Mouse (Mus musculus) kidney, adult 2 months (tissue): ENCODE results near the gene Wdr61. TPM values are rescaled to one million over a fixed set of nuclear protein-coding genes. Genes with fewer than 3 reads are reported as not detected.
A peak's percentile ranks its signal among the peaks of the same experiment; 100 is the strongest.

Experiments
- DNase-seq: peaks from one replicate; pipeline ENCODE4 v3.0.0; 2021
- H3K27ac ChIP-seq: fragments of 200-500 bp; 2 replicates; pipeline ENCODE4 v1.5.1; 2012; ENCODE audit warnings: low read depth, low read length, control low read depth, inconsistent platforms; ENCODE audit not compliant: insufficient read depth
- H3K27me3 ChIP-seq: fragments of 200-500 bp; replicated peaks from 2 replicates; pipeline ENCODE4 v1.6.1; 2012; ENCODE audit warnings: mild to moderate bottlenecking, moderate library complexity, low read length, inconsistent platforms; ENCODE audit not compliant: control insufficient read depth, insufficient read depth
- H3K36me3 ChIP-seq: fragments of 200-500 bp; 2 replicates; pipeline ENCODE4 v1.6.1; 2012; ENCODE audit warnings: mild to moderate bottlenecking, moderate library complexity, low read length, inconsistent platforms; ENCODE audit not compliant: control insufficient read depth, insufficient read depth
- H3K4me1 ChIP-seq: fragments of 200-500 bp; 2 replicates; pipeline ENCODE4 v1.6.1; 2011; ENCODE audit warnings: low read length; ENCODE audit not compliant: control insufficient read depth, insufficient read depth
- H3K4me3 ChIP-seq: fragments of 200-500 bp; 2 replicates; pipeline ENCODE4 v1.5.1; 2011; ENCODE audit warnings: mild to moderate bottlenecking, low read depth, low read length, control low read depth; ENCODE audit not compliant: insufficient read depth
- CTCF ChIP-seq: fragments of 200-500 bp; conservative IDR thresholded peaks from 2 replicates; pipeline ENCODE4 v1.5.1; 2011; ENCODE audit warnings: low read depth, mild to moderate bottlenecking, control low read depth, low read length, moderate library complexity, mixed read lengths; ENCODE audit not compliant: insufficient read depth, insufficient read length
- POLR2A ChIP-seq: fragments of 200-500 bp; IDR thresholded peaks from one replicate; pipeline ENCODE4 v1.6.1; 2011; ENCODE audit warnings: low read depth, low read length, control low read depth
- WGBS: fragments of 180-500 bp; shearing (Covaris S2); methylation state at CpG from one replicate; pipeline ENCODE4 v1.1.7; 2018; 5-methylcytosine and 5-hydroxymethylcytosine counted together
- polyA plus RNA-seq: library from polyadenylated mRNA; depleted of rRNA; stranded (reverse); fragments of >200 nt; gene quantifications from 2 replicates; pipeline ENCODE4 v1.2.3, GENCODE M21; 2012

Gene Wdr61
- polyA plus RNA-seq, 1 experiment = 51.9 TPM

DNA sequence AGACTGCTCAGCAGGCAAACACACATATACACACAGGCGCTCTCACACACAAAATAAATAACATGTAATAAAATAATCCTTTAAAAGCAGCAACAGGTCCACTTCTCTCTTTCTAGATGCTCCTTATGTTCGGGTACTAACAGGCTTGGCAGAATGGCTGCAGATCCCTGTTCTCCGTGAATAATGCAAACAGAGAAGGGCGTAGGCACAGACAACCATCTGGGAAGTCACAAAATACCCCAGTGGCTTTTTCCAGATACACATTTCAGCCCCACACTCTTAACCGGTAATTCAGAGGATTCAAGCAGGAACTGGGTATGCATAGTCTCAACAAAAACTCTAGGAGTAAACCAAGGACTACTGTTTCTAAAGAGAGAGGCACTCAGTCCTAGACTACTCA is 8.0 kb downstream of the Wdr61 start:
- H3K4me1 ChIP-seq = no peaks in the 10 kb centered on the region
- 87% methylated on average over 5 of the region's 5 CpGs for WGBS
- peaks cover 15% of the 10 kb centered on the region for H3K36me3 ChIP-seq
- H3K4me3 ChIP-seq = no peak overlapping the region
- no peaks in the 10 kb centered on the region for H3K27me3 ChIP-seq
- no peak for DNase-seq
- no peak overlapping the region for H3K27ac ChIP-seq
- TF ChIP-seq CTCF = no peak

- TF ChIP-seq CTCF = no peak
- no peak for TF ChIP-seq POLR2A
- no peak for DNase-seq
- 85% methylated on average over 4 of the region's 4 CpGs for WGBS
- Histone ChIP-seq H3K36me3 (peaks cover 12% of the 10 kb centered on the region), H3K27ac (no peak overlapping the region), H3K27me3 (no peaks in the 10 kb centered on the region), H3K4me1 (no peaks in the 10 kb centered on the region), H3K4me3 (no peak overlapping the region)
Observed at GRCm38 (mm10) chr9:54722596-54722995, 11.7 kb downstream of the Wdr61 start.

- H3K4me1 ChIP-seq = no peaks in the 10 kb centered on the region
- H3K27me3 ChIP-seq = no peaks in the 10 kb centered on the region
- WGBS = 62% methylated on average over 7 of the region's 7 CpGs
- TF ChIP-seq POLR2A (no peak), CTCF (no peak)
- H3K27ac ChIP-seq = no peak overlapping the region
- H3K4me3 ChIP-seq = no peak overlapping the region
- H3K36me3 ChIP-seq = peaks cover 8% of the 10 kb centered on the region
- no peak for DNase-seq
Observed at GRCm38 (mm10) chr9:54722156-54722555, 12.2 kb downstream of the Wdr61 start.

DNA sequence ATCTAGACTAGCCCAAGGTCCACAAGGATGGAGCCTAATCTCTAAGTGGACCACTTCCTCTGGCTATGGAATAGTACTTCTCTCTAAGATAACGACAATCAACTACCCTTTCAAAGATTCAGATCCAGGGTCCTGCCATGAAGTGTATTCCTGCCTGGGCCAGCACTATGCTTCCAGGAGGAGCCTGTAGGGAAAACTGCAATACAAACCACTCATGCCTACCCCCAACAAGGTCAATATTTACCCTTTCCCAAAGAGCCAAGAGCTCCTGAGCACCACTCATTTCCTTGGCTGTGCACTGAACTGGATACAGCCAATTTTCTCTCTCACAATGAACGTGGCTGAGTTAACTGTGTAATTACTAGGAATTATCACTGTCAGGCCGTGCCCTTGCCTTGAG is 16.8 kb downstream of the Wdr61 start:
- WGBS = 69% methylated on average over 3 of the region's 3 CpGs
- Histone ChIP-seq H3K4me1 (no peaks in the 10 kb centered on the region), H3K36me3 (peaks cover 2% of the 10 kb centered on the region), H3K4me3 (no peak overlapping the region), H3K27me3 (no peaks in the 10 kb centered on the region), H3K27ac (no peak overlapping the region)
- no peak for TF ChIP-seq POLR2A
- TF ChIP-seq CTCF = no peak
- DNase-seq = no peak

DNA sequence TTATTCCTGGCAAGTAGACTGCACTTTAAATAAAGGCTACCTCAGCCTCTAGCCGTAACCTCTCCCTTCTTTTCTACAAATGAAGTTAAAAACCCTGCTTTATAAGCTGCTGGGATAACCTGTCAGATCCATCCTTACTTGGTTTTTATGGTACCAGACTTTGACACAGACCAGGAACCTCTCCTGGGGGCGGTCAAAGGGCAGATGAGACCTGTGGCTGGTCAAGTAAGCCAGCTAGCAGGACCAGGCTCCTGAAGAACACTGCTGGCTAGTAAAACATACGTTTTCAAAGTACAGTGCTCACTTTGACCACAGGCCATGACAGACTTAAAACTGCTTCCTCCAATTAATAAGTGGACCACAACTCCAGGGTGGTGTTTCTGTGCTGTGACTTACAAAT is 18.5 kb downstream of the Wdr61 start:
- H3K27me3 ChIP-seq = no peaks in the 10 kb centered on the region
- 55% methylated on average over 3 of the region's 3 CpGs for WGBS
- H3K4me1 ChIP-seq = no peaks in the 10 kb centered on the region
- DNase-seq = peak; percentile 71
- no peak overlapping the region for H3K4me3 ChIP-seq
- no peak overlapping the region for H3K27ac ChIP-seq
- H3K36me3 ChIP-seq = peaks cover 2% of the 10 kb centered on the region
- TF ChIP-seq CTCF (no peak), POLR2A (no peak)

- Histone ChIP-seq H3K27me3 (no peaks in the 10 kb centered on the region), H3K36me3 (no peaks in the 10 kb centered on the region), H3K27ac (no peak overlapping the region), H3K4me3 (no peak overlapping the region), H3K4me1 (0 out of 2 replicates have a peak, but pooled peaks cover 6% of the 10 kb centered on the region)
- 86% methylated on average over 5 of the region's 5 CpGs for WGBS
- DNase-seq = no peak
- TF ChIP-seq CTCF = no peak
- no peak for TF ChIP-seq POLR2A
Observed at GRCm38 (mm10) chr9:54708085-54708484, 26.2 kb downstream of the Wdr61 start.

DNA sequence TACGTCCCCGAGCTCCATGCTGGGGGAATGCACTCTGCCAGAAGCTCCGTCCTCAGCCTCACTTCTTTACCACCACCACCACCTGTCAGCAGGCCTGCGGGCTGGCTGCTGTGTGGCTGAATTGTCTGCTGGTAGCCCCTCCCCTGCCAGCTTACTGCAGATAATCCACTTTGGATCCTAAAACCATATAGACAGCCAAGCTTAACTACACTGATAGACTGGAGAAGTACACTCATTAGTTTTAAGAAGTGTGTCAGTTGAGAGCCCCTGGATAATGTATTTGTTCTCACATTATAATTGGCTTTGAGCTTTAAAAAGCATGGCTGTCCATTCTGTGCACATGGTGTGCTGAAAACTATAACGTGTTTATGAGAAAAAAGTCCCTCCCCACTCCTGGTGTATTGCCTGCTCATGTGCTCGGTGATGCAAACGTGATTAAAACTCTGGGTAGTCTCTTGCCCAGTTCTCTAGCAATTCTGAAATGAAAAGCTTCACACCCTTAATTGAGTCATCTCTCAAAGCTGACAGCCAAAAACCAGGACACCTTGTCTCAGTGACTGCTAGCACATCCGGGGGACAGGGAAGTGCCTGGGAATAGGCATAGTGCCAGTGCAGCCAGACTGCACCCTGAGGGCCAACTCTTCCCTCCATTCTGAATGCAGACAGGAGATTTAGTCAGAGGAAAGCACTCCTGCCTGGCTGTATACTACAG is 26.9 kb downstream of the Wdr61 start:
- Histone ChIP-seq H3K4me1 (0 out of 2 replicates have a peak, but pooled peaks cover 6% of the 10 kb centered on the region), H3K4me3 (no peak overlapping the region), H3K27ac (no peak overlapping the region), H3K27me3 (no peaks in the 10 kb centered on the region), H3K36me3 (no peaks in the 10 kb centered on the region)
- 79% methylated on average over 8 of the region's 8 CpGs for WGBS
- TF ChIP-seq POLR2A = no peak
- DNase-seq = no peak

GRCm38 (mm10) chr9:54705561-54705960 is 28.8 kb downstream of the Wdr61 start:
- Histone ChIP-seq H3K4me1 (0 out of 2 replicates have a peak, but pooled peaks cover 7% of the 10 kb centered on the region), H3K27me3 (no peaks in the 10 kb centered on the region), H3K27ac (no peak overlapping the region), H3K36me3 (no peaks in the 10 kb centered on the region), H3K4me3 (no peak overlapping the region)
- DNase-seq = no peak
- WGBS = 63% methylated on average over 1 of the region's 1 CpGs
- no peak for TF ChIP-seq CTCF
- no peak for TF ChIP-seq POLR2A
